Mouse (Mus musculus) liver, embryonic 16.5 days (tissue): ENCODE measurements around the gene Cdc20. TPM values are rescaled to one million over a fixed set of nuclear protein-coding genes. Genes with fewer than 3 reads are reported as not detected.

Experiments
- ATAC-seq: fragments of 200-750 bp; cut with Nextera tagmentation; 2 replicates; pipeline ENCODE4 v1.8.0; 2017; ENCODE audit warnings: low read depth, mild to moderate bottlenecking, moderate number of reproducible peaks, moderate library complexity
- H3K27ac ChIP-seq: fragments of 300-500 bp; sonication (generic); 2 replicates; pipeline ENCODE4 v1.5.1; 2014; ENCODE audit warnings: mild to moderate bottlenecking, low read length
- H3K27me3 ChIP-seq: fragments of 300-500 bp; sonication (generic); 2 replicates; pipeline ENCODE4 v1.6.1; 2014; ENCODE audit warnings: low read depth, low read length, mixed read lengths; ENCODE audit not compliant: control insufficient read depth, insufficient read depth
- H3K36me3 ChIP-seq: fragments of 300-500 bp; sonication (generic); 2 replicates; pipeline ENCODE4 v1.6.1; 2014; ENCODE audit warnings: mild to moderate bottlenecking; ENCODE audit not compliant: control insufficient read depth, insufficient read depth
- H3K4me1 ChIP-seq: fragments of 300-500 bp; sonication (generic); 2 replicates; pipeline ENCODE4 v1.6.1; 2014; ENCODE audit warnings: low read depth, low read length, mixed read lengths; ENCODE audit not compliant: control insufficient read depth
- H3K4me2 ChIP-seq: fragments of 300-500 bp; sonication (generic); 2 replicates; pipeline ENCODE4 v1.6.1; 2014; ENCODE audit warnings: low read depth, low read length, mixed read lengths
- H3K4me3 ChIP-seq: fragments of 300-500 bp; sonication (generic); 2 replicates; pipeline ENCODE4 v1.5.1; 2014; ENCODE audit warnings: low read depth, mild to moderate bottlenecking, low read length
- H3K9ac ChIP-seq: fragments of 300-500 bp; sonication (generic); 2 replicates; pipeline ENCODE4 v1.6.1; 2014; ENCODE audit warnings: low read depth, low read length
- H3K9me3 ChIP-seq: fragments of 300-500 bp; sonication (generic); replicated peaks from 2 replicates; pipeline ENCODE4 v1.6.1; 2016; ENCODE audit warnings: low read length; ENCODE audit not compliant: control insufficient read depth
- WGBS: fragments of 180-500 bp; shearing (Covaris S2); extraction: QIAGEN DNeasy Blood & Tissue Kit; methylation state at CpG from one replicate; pipeline ENCODE4 v1.1.7; 2014; ENCODE audit not compliant: insufficient replicate concordance; 5-methylcytosine and 5-hydroxymethylcytosine counted together
- polyA plus RNA-seq: library from polyadenylated mRNA; unstranded; fragments of >200 nt; fragmentation: Nextera tagmentation; extraction: Ambion mirVana; gene quantifications from 2 replicates; pipeline ENCODE4 v1.2.1, GENCODE M21; 2015

Gene Cdc20
- polyA plus RNA-seq, 1 experiment from 2014 or later: 149 TPM

DNA sequence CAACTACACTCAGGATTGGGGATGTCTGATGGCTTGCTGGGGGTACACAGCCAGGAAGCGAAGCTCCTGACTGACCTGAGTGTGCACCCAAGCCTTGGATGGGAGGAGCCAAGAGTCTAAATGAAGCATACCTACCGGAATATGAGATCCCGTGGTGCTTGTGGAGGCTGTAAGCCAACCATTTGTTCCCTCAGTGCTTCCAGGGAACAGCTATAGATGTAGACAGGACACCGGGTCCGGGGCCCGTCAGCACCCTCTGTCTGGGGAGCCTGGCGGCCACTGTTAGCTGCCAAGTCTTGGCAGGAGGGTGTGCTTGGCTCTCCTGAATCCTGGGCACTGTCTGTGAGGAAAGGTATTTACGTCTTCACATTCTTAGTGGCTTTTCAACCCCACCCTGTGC is 49.8 kb downstream of the Cdc20 start:
- H3K4me3 ChIP-seq: no peak overlapping the region
- WGBS: 88% methylated on average over 8 of the region's 8 CpGs
- no peak for ATAC-seq

DNA sequence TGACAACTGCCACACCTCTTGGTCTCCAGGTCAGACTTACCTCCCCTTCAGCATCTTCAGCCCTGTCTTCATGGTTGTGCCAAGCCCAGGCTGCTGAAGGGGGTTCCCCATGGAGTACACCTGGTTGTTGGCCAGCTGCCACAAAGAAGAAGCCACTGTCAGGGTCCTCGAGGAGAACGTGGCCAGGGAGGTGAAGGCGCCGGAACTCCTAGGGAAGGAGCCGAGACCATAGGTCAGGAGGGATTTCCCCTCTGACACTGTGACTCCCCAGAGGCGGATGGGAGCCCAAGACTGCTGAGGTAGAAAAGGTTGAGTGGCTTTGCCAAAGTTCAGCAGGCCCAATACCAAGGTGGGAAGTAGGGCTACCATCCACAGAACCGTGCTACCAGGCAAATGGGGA is 53.9 kb downstream of the Cdc20 start:
- no peak for ATAC-seq

More for the DNA sequence above, 49.8 kb downstream of the Cdc20 start:
- H3K27me3 ChIP-seq: no peaks in the 10 kb centered on the region
- no peaks in the 10 kb centered on the region for H3K9me3 ChIP-seq
- H3K27ac ChIP-seq: no peak overlapping the region
- no peak overlapping the region for H3K4me2 ChIP-seq
- H3K36me3 ChIP-seq: peaks cover 40% of the 10 kb centered on the region
- no peaks in the 10 kb centered on the region for H3K4me1 ChIP-seq
- no peak overlapping the region for H3K9ac ChIP-seq

More for the DNA sequence above, 53.9 kb downstream of the Cdc20 start:
- H3K27ac ChIP-seq: no peak overlapping the region
- no peak overlapping the region for H3K4me3 ChIP-seq
- no peaks in the 10 kb centered on the region for H3K4me1 ChIP-seq
- H3K36me3 ChIP-seq: peaks cover 35% of the 10 kb centered on the region
- 88% methylated on average over 7 of the region's 7 CpGs for WGBS
- H3K4me2 ChIP-seq: no peak overlapping the region
- no peaks in the 10 kb centered on the region for H3K9me3 ChIP-seq
- H3K27me3 ChIP-seq: no peaks in the 10 kb centered on the region
- no peak overlapping the region for H3K9ac ChIP-seq

Other genes with a start within 250 kb of the Cdc20 start
- 12.0 and 14.3 TPM in 2 replicates for gene Ptprf, start 145.9 kb downstream of the Cdc20 start, polyA plus RNA-seq
- 2.1 and 3.1 TPM in 2 replicates for gene Szt2, start 28.1 kb downstream of the Cdc20 start, polyA plus RNA-seq
- gene Med8, start 28.0 kb downstream of the Cdc20 start, polyA plus RNA-seq: 60.9 and 64.3 TPM in 2 replicates
- gene Elovl1, start 9.3 kb downstream of the Cdc20 start, polyA plus RNA-seq: 79.5 and 85.1 TPM in 2 replicates
- 6.1 and 7.3 TPM in 2 replicates for gene Mpl, start 20.2 kb upstream of the Cdc20 start, polyA plus RNA-seq
- gene Tie1, start 52.7 kb upstream of the Cdc20 start, polyA plus RNA-seq: 7.3 and 7.9 TPM in 2 replicates
- gene 2610528J11Rik, start 89.6 kb upstream of the Cdc20 start, polyA plus RNA-seq: 6.3 and 8.8 TPM in 2 replicates
- gene Tmem125, start 106.7 kb upstream of the Cdc20 start, polyA plus RNA-seq: 2.7 and 3.2 TPM in 2 replicates
- 0.74 and 0.91 TPM in 2 replicates for gene Cfap57, start 183.4 kb upstream of the Cdc20 start, polyA plus RNA-seq
- gene Ebna1bp2, start 183.4 kb upstream of the Cdc20 start, polyA plus RNA-seq: 55.9 and 58.3 TPM in 2 replicates
- not detected in 2 replicates for gene Olfr62, start 221.6 kb upstream of the Cdc20 start, polyA plus RNA-seq